Mouse (Mus musculus) urinary bladder, postnatal 36 days (tissue): Measurements from ENCODE around the gene Wap.
A peak's percentile ranks its signal among the peaks of the same experiment; 100 is the strongest.

Source experiments
- DNase-seq, 2 experiments: peaks; one replicate each; pipeline ENCODE4 v3.0.0; 2022; ENCODE audit warnings: low spot score in 2 of 2, mixed read lengths in 1 of 2

The Wap gene

DNA sequence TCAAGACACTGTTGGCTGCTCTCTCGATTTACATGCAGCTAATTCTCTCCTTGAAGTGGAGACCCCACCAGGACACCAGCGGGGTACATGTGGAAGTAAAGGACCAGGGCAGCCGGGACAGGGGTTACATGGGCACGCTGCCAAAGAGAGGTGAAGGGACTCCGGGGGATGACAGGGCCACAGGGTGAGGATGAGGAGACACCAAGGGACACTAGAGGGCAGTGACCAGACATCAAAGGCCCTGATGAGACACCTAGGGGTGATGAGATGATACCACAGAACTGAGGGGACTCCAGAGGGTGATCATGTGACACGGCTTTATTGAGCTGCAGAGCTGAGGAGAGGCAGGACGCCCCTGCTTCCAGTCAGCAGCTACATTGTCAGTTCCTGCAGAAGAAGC lies 40.9 kb downstream of the Wap start:
- no peak for DNase-seq

DNA sequence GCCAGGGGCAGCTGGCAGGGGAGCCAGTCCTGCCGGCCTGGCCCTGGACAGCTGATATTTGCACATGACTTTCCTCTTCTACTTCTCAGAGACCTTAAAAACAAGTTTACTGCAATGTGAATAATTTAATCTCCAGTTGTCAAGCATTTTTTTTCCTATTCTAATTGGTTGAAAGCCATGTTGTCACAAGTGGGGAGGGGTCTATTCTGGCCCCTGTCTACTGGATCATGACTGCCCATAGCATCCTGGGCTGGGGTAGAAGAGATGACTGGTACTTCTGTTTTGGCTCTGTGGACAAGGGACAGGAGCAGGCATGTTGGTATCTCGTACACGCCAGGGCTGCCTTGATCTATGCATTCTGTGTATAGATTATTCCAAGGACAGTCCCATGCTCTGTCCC lies 41.8 kb downstream of the Wap start:
- no peak for DNase-seq

DNA sequence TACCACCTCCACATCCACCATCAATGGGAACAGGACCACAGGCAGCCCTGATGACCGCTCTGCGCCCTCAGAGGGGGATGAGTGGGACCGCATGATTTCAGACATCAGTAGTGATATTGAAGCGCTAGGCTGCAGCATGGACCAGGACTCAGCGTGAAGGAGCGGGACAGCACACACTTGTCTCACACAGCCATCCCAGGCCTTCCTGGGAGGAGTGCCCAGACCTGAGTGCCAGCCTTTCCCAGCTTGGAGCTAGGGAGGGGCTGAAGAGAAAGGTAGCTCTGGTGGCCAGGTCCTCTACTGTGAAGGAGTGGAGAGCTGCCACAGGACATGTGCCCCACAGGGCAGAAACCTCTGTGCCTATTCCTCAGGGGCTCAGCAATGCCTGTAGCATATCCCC lies 42.2 kb downstream of the Wap start:
- DNase-seq: no peak

DNA sequence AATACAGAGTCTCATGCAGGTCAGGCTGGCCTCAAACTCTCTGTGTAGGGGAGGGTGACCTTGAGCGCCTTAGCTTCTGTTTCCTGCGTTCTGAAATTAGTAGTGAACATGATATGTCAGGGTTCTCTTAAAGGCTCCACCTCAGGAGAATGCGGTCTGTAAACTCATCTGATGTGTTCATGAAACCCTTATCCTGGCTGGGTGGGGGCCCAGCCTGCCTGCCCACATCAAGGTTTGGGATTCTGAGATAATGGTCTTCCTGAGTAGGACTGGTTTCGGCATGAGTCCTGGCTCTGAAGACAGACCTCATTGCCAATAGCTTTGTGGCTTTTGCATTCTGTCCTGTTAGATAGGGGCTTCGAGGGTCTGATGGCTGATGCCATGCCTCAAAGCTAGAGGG lies 43.1 kb downstream of the Wap start:
- no peak for DNase-seq

DNA sequence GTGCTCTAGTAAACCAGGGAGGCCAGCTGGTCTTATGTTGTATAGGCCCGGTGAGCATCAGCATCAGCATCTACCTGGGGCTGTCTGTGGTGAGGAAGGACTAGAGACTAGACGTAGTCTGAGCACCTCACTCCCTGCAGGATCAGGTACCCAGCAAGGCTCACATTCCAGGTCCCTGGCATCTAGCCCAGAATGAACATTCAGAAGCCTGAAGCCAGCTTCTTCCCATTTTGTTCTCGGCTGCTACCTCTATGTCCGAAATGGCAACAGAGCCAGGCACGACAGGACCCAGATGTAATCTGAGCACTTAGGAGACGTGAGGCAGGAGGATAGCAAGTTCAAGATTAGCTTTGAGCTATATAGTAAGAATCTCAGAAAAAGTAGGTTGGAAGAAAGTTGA lies 43.6 kb downstream of the Wap start:
- no peak for DNase-seq

DNA sequence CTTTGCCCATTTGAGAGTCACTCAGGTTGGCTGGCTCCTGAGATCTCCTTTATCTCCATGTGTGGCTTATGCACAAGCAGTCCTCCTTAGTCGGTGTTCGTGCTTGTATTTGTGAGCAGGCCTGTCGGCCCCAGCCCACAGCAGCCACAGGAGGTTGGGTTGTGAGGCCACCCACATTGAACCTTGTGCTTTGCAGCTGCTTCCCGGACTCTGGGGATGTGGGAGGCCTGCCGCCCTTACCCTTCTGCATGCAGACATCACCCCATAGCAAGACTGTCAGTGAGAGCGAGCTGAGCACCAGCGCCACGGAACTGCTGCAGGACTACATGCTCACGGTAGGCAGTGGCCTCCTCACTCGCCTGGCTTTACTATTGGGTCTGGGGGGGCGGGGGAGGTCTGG lies 45.0 kb downstream of the Wap start:
- no peak for DNase-seq

DNA sequence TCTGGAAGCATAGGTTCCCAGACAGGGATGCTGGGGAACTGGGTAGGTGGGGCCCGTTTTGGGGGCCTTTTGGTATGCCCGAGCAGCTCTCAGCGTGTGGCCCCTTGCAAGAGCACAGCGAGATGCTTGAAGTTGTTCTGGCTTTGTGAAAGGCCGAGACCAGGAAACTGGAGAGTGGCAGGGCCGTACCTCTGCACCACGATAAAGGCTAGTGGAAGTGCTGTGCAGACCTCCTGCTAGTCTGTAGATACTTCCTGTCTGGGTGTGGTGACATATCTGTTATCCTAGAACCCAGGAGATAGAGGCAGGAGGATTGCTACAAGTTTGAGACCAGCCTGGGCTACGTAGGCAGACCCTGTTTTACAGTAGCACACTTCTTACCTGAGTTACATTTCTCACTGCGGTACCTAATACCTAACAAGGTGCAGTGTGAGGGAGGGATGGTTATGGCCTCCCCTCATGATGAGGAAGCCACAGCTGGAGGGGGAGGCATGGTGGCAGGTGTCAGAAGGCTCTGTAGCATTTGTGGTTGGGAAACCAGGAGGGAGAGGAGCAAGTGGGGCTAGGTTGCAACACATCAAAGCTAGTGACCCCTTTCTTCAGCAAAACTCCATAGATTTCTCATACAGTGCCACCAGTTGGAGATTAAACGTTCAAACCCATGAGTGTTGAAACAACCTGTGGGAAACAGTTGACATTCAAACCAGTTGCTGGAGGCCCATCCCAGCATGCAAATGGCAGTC lies 47.3 kb downstream of the Wap start:
- DNase-seq: no peak

DNA sequence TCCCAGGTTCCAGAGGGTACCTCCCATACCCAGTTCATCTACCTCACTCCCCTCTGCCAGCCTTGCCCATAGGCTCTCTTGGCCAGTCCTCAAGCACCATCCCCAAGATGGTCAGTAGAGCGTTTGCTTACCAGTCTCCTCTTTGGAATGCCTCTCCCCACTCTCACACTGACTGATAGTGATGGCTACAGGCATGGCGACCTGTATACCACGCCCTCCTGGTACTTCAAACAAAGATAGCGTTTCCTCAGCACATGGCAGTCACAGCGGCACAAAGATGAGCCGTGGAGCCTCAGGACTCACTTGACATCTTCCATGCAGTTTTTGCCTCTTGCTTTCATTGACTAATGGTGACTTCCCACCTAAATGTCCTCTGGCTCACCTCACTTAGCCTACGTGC lies 48.6 kb downstream of the Wap start:
- DNase-seq: no peak

DNA sequence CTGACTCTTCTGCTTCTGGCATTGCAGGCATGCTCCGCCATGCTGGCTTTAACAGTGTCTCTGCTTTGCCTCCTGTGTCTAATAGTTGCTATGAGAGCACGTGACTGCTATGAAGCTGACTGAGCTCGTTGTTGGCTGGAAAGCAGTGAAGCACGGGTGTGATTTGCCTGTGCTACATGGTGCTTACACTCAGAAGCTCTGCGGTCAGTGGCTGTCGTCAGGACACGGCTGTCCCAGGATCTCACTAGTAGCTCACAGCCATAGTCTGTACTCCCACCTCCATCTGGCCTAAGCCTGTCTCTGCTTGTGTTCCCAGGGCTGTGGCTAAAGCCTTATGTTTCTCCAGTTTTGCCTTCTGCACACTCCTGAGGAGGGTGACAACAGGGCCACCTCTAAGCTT lies 50.1 kb downstream of the Wap start:
- no peak for DNase-seq

DNA sequence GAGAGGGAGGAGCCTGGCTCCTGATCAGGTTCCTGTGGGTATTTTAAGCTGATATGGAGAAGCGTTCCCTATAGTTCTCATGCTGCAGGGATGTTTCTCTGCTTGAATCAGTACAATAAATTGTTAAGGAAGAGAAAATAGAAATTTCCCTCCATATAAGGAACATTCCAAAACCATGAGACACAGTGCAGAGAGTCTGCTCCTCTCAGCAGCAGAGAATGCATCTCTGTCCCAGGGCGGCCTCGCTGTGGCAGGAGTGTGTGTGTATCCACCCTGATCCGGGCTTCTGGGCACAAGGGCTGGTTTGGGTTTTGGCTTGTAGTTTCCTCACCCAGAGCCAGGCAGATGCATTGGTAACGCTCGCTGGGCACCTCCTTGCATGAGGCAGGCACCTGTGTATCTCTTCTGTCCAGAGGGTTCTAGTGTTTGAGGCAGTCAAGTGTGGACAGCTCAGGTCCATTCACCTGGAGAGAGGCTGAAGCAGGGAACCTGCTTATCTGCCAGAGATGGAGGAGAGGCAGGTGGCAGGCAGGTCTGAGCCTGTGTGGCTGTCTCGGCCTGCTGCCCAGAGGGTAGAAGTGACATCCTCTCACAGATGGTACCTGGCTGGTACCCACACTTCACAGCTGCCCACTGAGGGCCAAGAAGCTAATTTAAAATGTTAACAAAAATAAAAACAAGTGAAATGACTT lies 51.0 kb downstream of the Wap start:
- DNase-seq: peak in 1 of 2 experiments; percentile 20

DNA sequence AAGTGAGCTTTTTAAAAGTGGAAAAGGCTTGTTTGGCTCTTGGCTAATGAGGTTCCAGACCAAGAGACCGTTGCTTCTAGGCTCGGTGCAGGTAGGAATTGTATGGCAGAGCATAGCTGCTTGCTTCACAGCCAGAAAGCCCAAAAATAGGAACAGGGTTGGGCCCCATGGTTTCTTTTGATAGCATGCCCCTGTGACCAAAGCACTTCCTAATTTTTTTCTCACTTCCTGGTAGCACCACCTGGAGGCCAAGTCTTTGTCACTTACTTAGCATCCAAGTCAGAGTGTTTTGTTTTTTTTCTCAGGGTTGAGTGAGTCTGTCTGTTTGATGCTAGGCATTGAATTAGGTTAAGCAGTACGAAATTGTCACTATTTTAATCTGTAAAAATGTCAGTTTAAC lies 51.8 kb downstream of the Wap start:
- DNase-seq: no peak

DNA sequence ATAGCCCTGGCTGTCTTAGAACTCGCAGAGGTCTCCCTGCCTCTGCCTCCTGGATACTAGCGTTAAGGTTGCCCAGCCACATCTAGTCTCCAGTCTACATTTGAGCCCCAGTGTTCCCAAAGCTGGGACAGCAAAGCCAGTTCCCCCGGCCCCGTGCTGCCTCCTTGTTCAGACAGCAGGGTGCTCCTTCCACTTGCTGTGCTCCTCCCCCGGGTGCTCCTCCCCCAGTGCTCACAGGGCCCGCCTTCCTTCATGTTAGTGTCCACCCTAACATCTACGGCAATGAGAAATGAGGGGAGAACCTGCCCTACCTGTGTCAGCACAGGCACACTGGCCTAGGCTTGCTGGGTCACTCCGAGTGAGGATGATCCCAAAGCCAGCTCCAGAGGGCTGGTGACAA lies 52.7 kb downstream of the Wap start:
- no peak for DNase-seq
